Mouse (Mus musculus): Measurements from ENCODE around the gene BC024978. TPM values are rescaled to one million over a fixed set of nuclear protein-coding genes. Genes with fewer than 3 reads are reported as not detected.
A peak's percentile ranks its signal among the peaks of the same experiment; 100 is the strongest.

The BC024978 gene
- polyA plus RNA-seq, 1 experiment from 2014 or later, result 2.5 TPM

GRCm38 (mm10) chr7:27224877-27225575 is 29.4 kb downstream of the BC024978 start:
- Histone ChIP-seq H3K4me2 (replicated peaks; ENCODE audit: low read depth, low read length) (peak overlapping the region; percentile 20), H3K9me3 (ENCODE audit: low read length) (no peaks in the 10 kb centered on the region), H3K36me3 (ENCODE audit: insufficient read depth, low read length) (no peaks in the 10 kb centered on the region), H3K9ac (replicated peaks; ENCODE audit: low read depth) (0 out of 2 replicates have a peak overlapping the region, but pooled peaks have one; percentile 5), H3K4me3 (ENCODE audit: low read depth, low read length) (no peak overlapping the region), H3K27ac (ENCODE audit: low read length) (no peak overlapping the region), H3K4me1 (ENCODE audit: insufficient read depth, low read depth, low read length) (peaks cover 30% of the 10 kb centered on the region), H3K27me3 (replicated peaks; ENCODE audit: insufficient read depth, low read length) (no peaks in the 10 kb centered on the region)
- WGBS, result 63% methylated on average over 11 of the region's 11 CpGs
- no peak for DNase-seq (ENCODE audit: low spot score)
- TF ChIP-seq CTCF (IDR thresholded peaks at IDR 0.05) (no peak), EP300 (IDR thresholded peaks at IDR 0.05) (no peak)
- ATAC-seq, result no peak

GRCm38 (mm10) chr7:27227276-27227675 is 31.7 kb downstream of the BC024978 start:
- Histone ChIP-seq H3K27ac (ENCODE audit: low read length) (peak overlapping the region; percentile 92; the same call in 1 of the 2 replicates), H3K9ac (replicated peaks; ENCODE audit: low read depth) (peak overlapping the region; percentile 85), H3K36me3 (ENCODE audit: insufficient read depth, low read length) (no peaks in the 10 kb centered on the region), H3K27me3 (replicated peaks; ENCODE audit: insufficient read depth, low read length) (no peaks in the 10 kb centered on the region), H3K4me2 (replicated peaks; ENCODE audit: low read depth, low read length) (peak overlapping the region; percentile 82), H3K9me3 (ENCODE audit: low read length) (no peaks in the 10 kb centered on the region), H3K4me1 (ENCODE audit: insufficient read depth, low read depth, low read length) (peaks cover 30% of the 10 kb centered on the region), H3K4me3 (ENCODE audit: low read depth, low read length) (peak overlapping the region; percentile 72)
- 21% methylated on average over 9 of the region's 9 CpGs for WGBS
- DNase-seq (ENCODE audit: low spot score), result no peak
- TF ChIP-seq EP300 (IDR thresholded peaks at IDR 0.05) (no peak), CTCF (IDR thresholded peaks at IDR 0.05) (no peak)
- ATAC-seq, result no peak

- TF ChIP-seq CTCF (IDR thresholded peaks at IDR 0.05) (no peak), EP300 (IDR thresholded peaks at IDR 0.05) (no peak)
- Histone ChIP-seq H3K4me2 (replicated peaks; ENCODE audit: low read depth, low read length) (peak overlapping the region; percentile 82), H3K27ac (ENCODE audit: low read length) (peak overlapping the region; percentile 92), H3K4me1 (ENCODE audit: insufficient read depth, low read depth, low read length) (peaks cover 30% of the 10 kb centered on the region), H3K27me3 (replicated peaks; ENCODE audit: insufficient read depth, low read length) (no peaks in the 10 kb centered on the region), H3K9me3 (ENCODE audit: low read length) (no peaks in the 10 kb centered on the region), H3K36me3 (ENCODE audit: insufficient read depth, low read length) (no peaks in the 10 kb centered on the region), H3K4me3 (ENCODE audit: low read depth, low read length) (peak overlapping the region; percentile 72), H3K9ac (replicated peaks; ENCODE audit: low read depth) (peak overlapping the region; percentile 85)
- ATAC-seq (no peak), DNase-seq (ENCODE audit: low spot score) (peak; percentile 23)
- 3% methylated on average over 10 of the region's 10 CpGs for WGBS
Measured at GRCm38 (mm10) chr7:27227676-27228075, 32.1 kb downstream of the BC024978 start.

GRCm38 (mm10) chr7:27228281-27228821 is 32.8 kb downstream of the BC024978 start, which contains the start of gene Itpkc:
Itpkc (minus strand) TSS chr7:27228661.
- Histone ChIP-seq H3K4me3 (ENCODE audit: low read depth, low read length) (peak within 1 kb of the TSS; percentile 72), H3K4me2 (replicated peaks; ENCODE audit: low read depth, low read length) (peak within 1 kb of the TSS; percentile 82), H3K27me3 (replicated peaks; ENCODE audit: insufficient read depth, low read length) (no peaks in the 10 kb centered on the region), H3K27ac (ENCODE audit: low read length) (peak within 1 kb of the TSS; percentile 92), H3K4me1 (ENCODE audit: insufficient read depth, low read depth, low read length) (peaks cover 30% of the 10 kb centered on the region), H3K9me3 (ENCODE audit: low read length) (no peaks in the 10 kb centered on the region), H3K9ac (replicated peaks; ENCODE audit: low read depth) (peak within 1 kb of the TSS; percentile 85), H3K36me3 (ENCODE audit: insufficient read depth, low read length) (no peaks in the 10 kb centered on the region)
- peak; percentile 51; the same call in 1 of the 2 replicates for TF ChIP-seq EP300 (IDR thresholded peaks at IDR 0.05)
- TF ChIP-seq CTCF (IDR thresholded peaks at IDR 0.05), result peak; percentile 20
- 3% methylated on average over 48 of the region's 49 CpGs for WGBS
- ATAC-seq, result peak; percentile 83
- DNase-seq (ENCODE audit: low spot score), result peak; percentile 98

- Histone ChIP-seq H3K27me3 (replicated peaks; ENCODE audit: insufficient read depth, low read length) (no peaks in the 10 kb centered on the region), H3K36me3 (ENCODE audit: insufficient read depth, low read length) (no peaks in the 10 kb centered on the region), H3K4me3 (ENCODE audit: low read depth, low read length) (peak overlapping the region; percentile 72), H3K4me2 (replicated peaks; ENCODE audit: low read depth, low read length) (peak overlapping the region; percentile 82), H3K9me3 (ENCODE audit: low read length) (no peaks in the 10 kb centered on the region), H3K4me1 (ENCODE audit: insufficient read depth, low read depth, low read length) (peaks cover 33% of the 10 kb centered on the region), H3K9ac (replicated peaks; ENCODE audit: low read depth) (peak overlapping the region; percentile 85), H3K27ac (ENCODE audit: low read length) (peak overlapping the region; percentile 92)
- TF ChIP-seq EP300 (IDR thresholded peaks at IDR 0.05) (no peak), CTCF (IDR thresholded peaks at IDR 0.05) (no peak)
- DNase-seq (ENCODE audit: low spot score), result no peak
- 15% methylated on average over 6 of the region's 6 CpGs for WGBS
- ATAC-seq, result peak; percentile 0; the same call in 1 of the 2 replicates
Measured at GRCm38 (mm10) chr7:27228865-27229264, 33.3 kb downstream of the BC024978 start.

GRCm38 (mm10) chr7:27230781-27231180 is 35.2 kb downstream of the BC024978 start:
- Histone ChIP-seq H3K27me3 (replicated peaks; ENCODE audit: insufficient read depth, low read length) (no peaks in the 10 kb centered on the region), H3K9ac (replicated peaks; ENCODE audit: low read depth) (no peak overlapping the region), H3K4me3 (ENCODE audit: low read depth, low read length) (no peak overlapping the region), H3K4me1 (ENCODE audit: insufficient read depth, low read depth, low read length) (peaks cover 21% of the 10 kb centered on the region), H3K36me3 (ENCODE audit: insufficient read depth, low read length) (no peaks in the 10 kb centered on the region), H3K4me2 (replicated peaks; ENCODE audit: low read depth, low read length) (no peak overlapping the region), H3K9me3 (ENCODE audit: low read length) (no peaks in the 10 kb centered on the region), H3K27ac (ENCODE audit: low read length) (no peak overlapping the region)
- DNase-seq (ENCODE audit: low spot score) (no peak), ATAC-seq (no peak)
- TF ChIP-seq CTCF (IDR thresholded peaks at IDR 0.05) (peak; percentile 36; the same call in 1 of the 2 replicates), EP300 (IDR thresholded peaks at IDR 0.05) (no peak)
- 71% methylated on average over 4 of the region's 4 CpGs for WGBS

Data from lung, postnatal 0 days (tissue).